Mouse (Mus musculus) layer of hippocampus, adult 18-20 months (tissue): ENCODE measurements around the gene Tars. TPM values are rescaled to one million over a fixed set of nuclear protein-coding genes. Genes with fewer than 3 reads are reported as not detected.
A peak's percentile ranks its signal among the peaks of the same experiment; 100 is the strongest.

Experiments used
- DNase-seq, 2 experiments: peaks; one replicate each; pipeline ENCODE4 v3.0.0; 2022; ENCODE audit warnings: low spot score in 2 of 2
- total RNA-seq, 2 experiments: library from RNA; stranded (reverse); gene quantifications; 2 replicates each; pipeline ENCODE4 v1.2.3; 2021

Gene Tars
- total RNA-seq, 2 experiments from 2014 or later: 33.7 to 35.0 TPM

DNA sequence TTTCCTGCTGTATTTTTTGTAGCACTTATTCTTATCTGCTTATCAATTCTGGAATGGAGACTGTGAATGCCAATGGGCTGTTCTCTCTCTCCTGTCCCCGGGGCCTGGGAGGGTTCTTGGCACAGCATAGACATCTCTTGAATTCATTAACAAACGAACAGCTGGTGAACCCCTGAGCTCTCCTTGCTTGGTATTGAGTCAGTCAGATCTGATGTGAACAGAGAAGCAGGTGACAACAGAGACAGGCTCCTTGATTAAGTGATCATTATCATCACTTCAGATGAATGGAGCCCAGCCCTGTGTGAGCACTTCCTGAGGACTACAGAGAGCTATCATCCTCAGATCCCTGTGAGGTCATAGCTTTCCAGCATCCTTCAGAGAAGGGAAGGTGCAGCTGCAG, 35.4 kb downstream of the Tars start:
- DNase-seq: no peak

DNA sequence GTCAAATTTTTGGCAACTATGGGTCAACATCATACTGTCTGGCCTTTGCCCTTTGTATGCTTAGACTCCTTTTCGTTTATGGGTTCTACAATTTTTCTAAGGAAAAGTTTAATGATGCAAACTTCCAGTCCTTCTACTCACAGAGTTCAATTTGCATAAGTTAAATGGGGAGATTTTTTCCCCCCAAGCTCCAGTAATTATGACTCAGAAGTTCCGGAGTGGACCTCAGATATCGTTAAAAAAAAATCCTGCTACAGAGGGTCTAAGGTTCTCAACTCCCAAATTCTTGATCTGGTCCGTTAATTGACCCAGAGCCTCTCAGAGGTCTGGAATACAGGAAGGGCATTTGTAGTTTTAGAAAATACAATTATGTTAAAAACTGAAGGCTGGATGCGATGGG, 37.6 kb downstream of the Tars start:
- DNase-seq: no peak

DNA sequence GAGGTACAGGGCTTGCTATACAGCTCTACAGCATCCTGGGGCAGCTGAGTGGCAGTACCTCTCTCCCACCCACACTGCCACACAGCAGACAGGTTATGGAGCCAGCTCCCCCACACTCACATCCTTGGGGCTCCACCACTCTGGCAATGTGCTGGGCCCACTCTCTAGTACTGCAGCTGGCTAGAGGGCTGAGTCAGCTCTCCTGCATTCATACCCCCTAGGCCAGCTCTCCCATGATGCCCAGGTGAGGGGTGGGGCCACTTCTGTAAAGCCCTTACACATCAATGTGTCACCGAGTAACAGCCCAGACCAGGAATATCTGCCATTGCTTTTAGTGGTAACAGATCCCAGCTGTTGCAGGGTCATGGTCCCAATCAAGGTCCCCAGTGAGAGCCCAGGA, 38.6 kb downstream of the Tars start:
- DNase-seq: no peak

DNA sequence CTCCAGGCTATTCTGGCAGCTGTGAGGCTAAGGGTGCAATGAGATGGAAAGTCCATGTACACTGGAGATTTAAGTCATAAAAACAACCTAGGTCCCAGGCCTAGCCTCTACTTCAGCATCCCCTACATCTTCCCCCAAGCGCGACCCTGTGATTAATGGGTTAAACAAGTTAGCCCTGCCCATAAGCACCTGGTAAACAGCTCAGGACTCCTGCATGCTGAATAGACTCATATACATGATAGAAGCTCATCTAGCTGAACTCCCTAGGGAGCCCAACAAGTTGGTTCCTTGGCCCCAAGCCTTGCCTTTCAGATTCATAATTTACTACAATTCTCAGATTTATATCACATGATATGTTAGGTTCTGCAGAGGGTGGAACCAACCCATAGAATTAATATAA, 42.0 kb downstream of the Tars start:
- no peak for DNase-seq

DNA sequence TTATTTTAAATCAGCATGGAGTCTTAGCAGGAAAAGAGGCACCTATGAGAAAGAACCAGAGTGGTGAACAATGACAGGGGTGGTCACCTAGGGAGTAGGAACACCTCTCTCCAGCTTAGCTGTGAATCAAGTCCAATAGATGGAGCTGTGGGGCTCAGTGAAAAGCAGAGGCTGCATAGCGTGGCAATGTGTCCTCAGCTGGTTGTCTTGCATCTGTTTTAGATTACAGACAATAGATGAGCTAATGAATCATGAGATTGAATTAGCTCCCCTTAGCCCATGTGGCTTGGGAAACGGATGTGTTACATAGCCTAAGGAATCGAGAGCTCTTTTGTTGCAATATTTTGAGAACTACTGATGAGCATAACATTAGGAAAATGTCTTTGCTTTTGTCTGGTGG, 43.6 kb downstream of the Tars start:
- DNase-seq: no peak

GRCm38 (mm10) chr15:11339467-11340180, 59.8 kb downstream of the Tars start:
- DNase-seq: peak in 1 of 2 experiments; percentile 33
